Mouse (Mus musculus) urinary bladder, postnatal 10 days (tissue): ENCODE data around the gene Gm20390.
A peak's percentile ranks its signal among the peaks of the same experiment; 100 is the strongest.
"Not testable (repeated sequence)": the region's sequence is repeated elsewhere in the genome, so short reads cannot be mapped to it uniquely, and the experiment has no call there.

Experiments used
- DNase-seq: peaks from one replicate; pipeline ENCODE4 v3.0.0; 2022; ENCODE audit warnings: low spot score

Gene Gm20390

DNA sequence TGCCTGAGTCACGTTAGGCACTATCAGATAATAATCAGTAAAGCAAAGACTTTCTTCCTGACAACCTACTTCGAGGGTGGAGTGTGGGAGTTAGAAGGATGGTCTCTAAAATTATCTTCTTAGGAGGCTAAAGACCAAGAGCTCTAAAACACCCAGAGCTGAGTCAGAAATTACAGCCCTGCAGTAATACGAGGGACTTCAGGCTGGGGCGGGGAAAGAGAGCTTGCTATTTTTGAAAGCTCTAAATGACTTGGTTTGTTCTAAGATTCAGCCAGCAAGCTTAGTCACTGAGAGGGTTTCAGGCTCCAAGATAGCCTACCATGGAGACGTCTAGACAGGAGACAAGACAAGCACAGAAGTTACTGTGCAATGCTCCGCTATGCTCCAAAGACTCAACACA is 2.7 kb downstream of the Gm20390 start:
- DNase-seq, result no peak

DNA sequence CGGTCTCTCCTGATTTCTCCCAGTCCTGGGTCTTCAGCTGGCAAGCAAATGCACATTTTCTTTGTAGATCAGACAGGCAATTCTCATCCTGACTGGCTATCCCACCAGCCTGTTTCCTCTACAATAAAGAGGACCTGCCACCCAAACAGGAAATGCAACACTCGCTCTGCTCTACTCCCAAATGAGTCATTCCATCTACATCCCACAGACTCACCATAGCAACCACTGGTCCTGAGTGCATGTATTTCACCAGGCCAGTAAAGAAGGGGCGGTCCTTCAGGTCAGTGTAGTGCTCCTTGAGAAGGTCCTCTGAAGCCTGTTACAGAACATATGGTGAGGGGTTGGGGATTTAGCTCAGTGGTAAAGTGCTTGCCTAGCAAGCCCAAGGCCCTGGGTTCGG is 5.1 kb downstream of the Gm20390 start:
- no peak for DNase-seq

DNA sequence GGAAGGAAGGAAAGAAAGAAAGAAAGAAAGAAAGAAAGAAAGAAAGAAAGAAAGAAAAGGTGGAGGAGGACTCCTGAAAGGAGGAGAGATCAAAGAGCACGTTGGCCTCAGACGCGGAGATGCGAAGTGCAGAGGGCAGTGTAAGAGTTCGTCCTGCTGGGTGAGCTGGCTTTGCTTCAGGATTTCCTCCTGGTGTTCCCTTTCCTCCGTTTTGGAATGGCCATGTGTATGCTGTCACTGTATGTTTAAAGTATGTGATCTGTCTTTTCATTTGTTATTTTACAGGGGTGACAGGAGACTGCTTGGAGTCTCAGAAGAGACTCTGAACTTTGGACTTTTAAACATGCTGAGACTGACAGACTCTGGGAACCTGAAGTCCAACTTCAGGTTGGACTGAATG is 6.6 kb downstream of the Gm20390 start:
- DNase-seq, result no peak

DNA sequence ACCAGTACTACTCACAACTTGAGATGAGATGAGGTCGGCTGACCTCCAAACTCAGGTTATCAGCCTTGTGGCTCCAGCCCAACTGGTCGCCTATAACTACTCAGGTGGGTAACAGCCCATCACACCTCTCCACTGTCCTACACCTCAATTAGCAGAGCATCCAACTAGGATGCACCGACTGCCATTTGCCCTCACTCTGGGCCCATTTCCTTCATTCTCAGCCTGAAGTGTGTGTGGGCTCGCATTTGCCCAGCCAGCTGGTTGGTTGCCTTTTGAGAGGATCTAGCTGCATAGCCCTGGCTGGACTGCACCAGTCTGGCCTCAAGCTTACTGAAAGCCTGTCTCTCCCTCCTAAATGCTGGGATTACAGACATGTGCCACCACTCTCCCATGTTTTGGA is 10.3 kb downstream of the Gm20390 start:
- DNase-seq, result no peak

DNA sequence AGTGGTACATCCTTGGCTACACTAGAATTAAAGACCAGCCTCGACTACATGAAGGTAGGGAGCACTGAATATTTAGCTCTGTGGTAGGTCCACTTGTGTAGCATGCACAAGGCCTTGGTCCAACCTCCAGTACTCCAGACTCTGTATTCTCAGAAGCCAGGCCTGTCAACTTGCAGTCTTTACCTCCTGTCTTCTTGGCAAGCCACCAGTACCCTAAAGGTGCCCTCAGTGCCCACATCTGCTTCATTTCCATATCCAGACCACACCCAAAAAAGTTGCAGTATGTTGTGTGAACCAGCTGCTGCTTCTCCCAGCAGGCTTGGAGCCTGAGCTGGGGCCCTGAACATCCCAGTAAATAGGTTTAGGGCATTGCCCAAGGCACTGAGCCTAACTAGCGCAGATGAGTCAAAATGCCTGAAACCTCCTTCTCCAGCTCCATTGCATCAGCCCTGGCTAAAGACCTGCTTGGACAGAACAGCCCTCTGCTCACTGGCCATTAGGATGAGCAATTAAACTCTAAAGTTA is 11.0 kb downstream of the Gm20390 start:
- DNase-seq, result no peak

DNA sequence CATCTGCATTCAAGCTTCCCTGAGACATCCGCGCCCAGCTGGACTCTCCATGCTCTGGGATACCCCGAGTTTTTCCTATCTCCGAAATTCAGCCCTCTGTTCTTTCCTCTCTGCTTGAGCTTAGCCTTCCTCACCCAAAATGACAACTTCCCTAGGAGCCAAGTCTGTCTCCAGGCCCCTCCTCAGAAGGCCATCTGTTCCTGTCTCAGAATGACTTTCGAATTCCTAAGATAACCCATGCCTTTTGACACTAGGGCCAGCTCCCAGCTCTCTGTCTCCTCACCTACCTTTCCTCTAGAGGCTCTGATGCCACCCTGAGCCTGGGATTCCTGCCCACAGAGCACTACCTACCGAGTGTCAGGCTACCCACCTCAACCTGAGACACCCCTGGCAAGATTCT is 11.9 kb downstream of the Gm20390 start, which contains the start of gene Nme2:
Nme2 (minus strand) TSS at position 101 of the 400 bp plus-strand sequence.
- DNase-seq, result no peak

DNA sequence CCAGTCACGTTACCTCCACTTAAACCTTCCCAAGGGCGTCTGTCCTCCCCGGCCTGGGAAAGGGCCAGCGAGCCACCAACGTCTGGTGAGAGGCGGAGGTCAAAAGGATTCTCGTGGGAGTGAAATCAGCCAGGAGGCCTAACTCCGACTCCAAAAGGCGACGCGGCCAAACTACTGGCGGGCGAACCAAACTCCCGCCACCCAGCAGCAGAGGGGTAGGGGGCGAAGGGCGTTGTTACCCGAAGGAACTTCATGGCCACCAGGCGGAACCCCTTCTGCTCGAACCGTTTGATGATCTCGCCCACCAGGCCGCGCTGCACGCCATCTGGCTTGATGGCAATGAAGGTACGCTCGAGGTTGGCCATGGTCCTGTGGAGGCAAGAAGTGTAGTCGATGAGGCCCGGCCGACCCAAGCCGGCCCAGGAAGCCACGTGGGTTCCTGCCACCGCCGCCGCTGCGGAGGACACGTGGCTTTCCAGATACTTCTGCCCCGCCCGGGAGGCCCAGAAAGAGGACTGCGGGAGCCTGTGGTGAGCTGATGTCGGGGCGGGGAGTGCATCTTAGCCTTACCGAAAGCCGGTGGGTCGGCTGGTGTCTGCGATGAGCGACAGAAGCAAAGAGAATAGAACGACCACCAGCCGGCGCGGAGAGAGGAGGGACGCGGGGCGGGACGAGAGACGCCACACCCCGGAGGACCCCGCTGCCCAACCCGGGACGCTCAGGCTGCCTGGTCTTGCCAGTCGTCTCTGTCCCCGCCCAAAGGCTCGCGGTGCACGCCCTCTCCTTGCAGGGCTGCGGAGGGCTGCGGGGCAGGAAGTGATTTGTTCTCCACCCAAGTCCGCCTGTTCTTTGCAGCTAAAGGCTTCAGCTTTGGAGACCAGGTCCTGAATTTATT is 12.6 kb downstream of the Gm20390 start:
- DNase-seq, result peak; percentile 75

DNA sequence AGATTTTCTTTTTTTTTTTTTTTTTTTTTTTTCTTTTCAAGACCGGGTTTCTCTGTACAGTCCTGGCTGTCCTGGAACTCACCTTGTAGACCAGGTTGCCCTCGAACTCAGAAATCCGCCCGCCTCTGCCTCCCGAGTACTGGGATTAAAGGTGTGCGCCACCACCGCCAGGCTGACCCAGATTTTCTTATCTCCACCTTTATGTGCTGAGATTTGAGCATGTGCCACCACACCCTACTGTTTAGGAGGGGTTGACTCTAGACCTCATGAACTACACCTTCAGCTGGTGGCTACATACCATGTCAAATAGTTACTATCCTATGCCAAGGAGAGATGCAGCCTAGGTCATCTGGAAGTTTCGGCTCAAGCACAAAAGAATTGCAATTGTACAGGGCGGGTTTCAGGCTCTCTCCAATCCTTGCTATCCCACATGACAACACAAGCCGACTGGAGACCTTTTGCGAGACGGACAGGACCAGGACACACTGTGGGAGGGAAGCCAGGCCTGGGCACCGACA is 13.3 kb downstream of the Gm20390 start:
- no peak for DNase-seq

DNA sequence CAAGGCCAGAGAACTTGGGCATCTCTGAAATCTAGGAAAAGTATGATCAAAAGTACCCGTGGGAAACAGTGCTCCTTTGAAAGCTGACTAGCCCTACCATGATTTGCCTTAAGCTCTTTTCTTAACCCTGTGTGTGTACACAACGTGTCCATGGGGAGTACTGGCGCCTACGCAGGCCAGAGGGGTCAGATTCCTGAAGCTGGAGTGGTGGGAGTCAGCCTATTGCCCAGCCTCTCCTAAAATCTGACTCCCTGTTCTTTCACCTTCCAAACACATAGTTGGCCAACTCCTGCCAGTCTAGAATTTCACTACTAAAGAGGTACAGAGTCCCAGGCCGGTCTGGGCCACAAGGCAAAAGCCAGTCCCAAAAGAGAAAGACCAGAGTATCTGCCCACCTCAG is 15.7 kb downstream of the Gm20390 start:
- DNase-seq, result no peak

DNA sequence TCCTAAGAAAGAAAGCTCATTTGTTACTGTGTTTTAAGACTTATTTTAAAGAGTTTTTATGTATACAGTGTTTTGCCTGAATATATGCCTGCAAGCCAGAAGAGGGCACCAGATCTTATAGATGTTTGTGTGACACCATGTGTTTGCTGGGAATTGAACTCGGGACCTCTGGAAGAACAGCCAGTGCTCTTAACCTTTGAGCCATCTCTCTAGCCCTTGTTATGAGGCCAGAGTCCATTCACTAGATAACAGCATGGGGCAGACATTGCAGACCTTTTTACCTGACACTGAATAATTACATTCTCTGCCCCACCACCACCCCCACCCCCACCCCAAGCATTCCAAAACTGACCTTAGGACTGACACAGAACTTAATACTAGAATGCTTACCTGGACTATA is 18.0 kb downstream of the Gm20390 start:
- DNase-seq, result no peak

DNA sequence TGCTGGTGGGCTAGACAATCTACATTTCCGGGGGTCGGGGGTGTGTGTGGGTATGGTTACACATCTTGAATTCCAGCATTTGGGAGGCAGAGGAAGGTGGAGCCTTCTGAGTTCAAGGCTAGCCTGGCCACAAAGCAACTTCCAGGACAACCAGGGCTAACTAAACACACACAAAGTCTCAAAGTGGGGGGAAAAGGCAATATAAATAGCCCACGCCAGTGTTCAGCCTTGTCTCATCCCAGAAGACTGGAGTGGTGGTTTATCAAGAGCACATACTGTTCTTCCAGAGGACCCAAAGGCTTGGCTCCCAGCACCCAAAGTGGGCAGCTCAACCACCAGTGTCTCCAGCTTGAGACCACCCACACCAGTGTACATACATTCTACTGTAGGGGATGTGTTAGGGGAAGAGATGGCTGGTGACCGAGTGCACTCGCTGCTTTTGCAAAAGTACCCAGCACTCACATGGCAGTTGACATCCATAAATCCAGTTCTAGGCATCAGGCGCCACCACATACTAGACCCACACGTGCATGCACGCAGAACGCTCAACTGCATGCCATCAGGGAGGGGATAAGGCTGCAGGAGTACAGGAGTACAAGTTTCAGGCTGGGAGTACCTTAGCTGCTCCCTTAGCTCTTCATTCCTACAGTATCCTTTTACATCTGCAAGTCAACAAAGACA is 19.1 kb downstream of the Gm20390 start:
- no peak for DNase-seq

DNA sequence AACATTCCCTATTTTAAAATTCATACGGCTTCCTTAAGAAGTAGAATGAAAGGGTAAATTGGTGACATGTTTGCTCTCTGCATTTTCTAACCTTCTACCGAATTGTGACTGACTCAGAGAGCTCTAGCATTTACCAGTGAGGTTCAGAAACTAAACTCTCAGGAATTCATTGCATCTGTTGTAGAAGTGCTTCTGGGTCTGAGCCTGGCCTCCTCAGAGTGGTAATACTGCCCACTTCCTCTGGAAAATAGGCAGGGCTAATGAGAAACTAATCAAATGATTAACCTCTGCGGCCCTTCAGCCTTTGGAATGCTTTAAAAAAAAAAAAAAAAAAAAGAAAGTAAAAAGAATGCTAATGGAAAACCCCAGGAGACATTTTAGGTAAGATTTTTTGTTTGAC is 23.1 kb downstream of the Gm20390 start:
- DNase-seq, result no peak

DNA sequence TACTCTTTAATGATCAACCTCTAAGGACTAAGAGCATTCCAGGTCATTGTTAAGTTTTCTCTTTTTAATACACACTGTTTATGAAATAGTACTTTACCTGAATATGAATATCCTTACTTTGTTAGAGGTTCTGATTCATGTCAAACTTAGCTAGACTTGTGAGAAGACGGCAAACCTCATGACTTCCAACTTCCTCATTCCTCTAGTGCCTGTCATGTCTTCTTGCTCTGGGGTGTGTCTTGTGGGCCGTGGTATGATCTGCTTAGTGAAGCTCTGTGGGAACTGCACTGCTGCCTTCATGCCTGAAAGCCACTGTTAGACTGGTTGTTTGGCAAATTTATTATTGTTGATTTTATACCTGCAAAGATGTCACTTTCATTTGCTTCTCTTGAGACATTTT is 27.2 kb downstream of the Gm20390 start:
- DNase-seq, result no peak

DNA sequence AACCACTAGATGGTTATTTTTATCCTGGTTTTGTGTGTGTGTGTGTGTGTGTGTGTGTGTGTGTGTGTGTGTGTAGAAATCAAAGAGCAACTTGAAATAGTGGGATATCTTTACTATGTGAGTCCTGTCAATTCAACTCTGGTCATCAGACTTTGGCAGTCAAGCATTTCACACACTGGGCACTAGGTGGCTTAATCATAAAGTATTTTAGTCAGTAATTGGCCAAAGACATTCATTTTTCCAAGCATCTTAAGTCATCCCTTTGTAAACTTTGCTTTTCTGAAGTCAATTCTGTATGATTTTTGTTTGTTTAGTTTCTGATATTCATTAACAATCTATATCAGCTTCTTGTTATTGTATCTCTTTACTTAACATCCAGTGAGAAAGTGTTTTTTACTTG is 39.0 kb downstream of the Gm20390 start:
- no peak for DNase-seq

DNA sequence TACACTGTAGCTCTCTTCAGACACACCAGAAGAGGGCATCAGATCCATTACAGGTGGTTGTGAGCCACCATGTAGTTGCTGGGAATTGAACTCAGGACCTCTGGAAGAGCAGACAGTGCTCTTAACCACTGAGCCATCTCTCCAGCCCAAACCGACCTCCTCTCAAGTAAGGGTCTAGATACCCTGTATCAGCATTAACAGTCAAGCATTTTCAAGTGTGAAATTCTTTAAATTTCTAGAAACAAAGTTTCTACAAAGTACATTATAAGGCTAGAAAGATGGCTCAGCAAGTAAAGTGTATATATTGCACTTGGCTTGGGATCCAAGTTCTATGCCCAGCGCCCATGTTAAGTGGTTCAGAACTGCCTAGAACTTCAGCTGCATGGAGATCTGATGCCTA is 53.1 kb downstream of the Gm20390 start:
- DNase-seq, result not testable (repeated sequence)

DNA sequence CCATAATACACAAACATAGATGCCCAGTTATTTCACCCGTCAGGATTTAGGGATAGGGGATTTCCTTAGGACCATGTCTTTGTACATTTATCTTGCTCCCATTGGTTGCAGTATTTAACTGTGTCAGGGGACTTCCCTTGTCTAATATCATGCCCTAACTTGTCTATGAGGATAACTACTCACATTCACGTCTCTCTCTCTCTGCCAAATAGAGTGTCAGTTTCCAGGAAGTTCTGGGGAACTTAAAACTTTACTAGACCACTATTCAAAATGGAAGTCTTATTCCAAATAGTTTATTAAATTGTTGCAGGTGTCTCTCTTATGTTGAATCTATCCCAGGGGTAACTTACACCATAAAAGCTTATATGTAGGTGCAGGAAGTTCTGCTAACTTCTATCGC is 56.5 kb downstream of the Gm20390 start:
- DNase-seq, result no peak

DNA sequence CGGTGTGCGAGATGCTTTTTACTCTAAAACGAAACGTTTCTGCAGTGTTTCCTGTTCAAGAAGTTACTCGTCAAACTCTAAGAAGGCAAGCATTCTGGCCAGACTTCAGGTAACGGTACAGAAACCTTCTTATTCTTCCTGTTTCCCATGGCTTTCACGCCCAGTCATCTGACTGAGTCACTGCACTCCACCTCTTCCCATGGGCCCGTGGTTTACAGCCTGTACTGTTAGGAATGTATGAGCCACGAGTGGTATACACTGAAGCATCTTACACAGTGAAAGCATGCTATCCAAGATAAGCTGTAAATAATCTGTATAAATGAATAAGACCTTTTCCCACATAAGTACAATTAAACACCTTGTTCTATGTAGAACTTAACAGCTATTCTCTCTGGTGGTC is 59.3 kb downstream of the Gm20390 start:
- DNase-seq, result no peak

DNA sequence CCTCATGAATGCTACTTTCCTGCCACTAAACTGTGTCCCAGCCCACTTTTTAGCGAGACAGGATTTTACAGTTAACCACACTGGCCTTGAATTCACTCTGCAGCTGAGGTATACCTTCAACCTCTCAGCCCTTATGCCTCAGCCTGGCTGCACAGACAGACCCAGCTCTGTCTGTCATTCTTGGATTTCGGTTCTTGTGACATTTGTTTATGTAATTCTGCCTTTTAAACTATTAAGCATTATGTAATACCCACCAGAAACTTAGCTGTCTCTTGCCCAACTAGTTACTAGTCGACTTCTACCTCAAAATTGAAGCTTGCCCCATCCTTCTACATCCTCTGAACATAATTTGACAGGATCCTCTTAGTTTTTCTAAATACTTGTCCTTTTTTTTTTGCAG is 60.3 kb downstream of the Gm20390 start:
- no peak for DNase-seq

DNA sequence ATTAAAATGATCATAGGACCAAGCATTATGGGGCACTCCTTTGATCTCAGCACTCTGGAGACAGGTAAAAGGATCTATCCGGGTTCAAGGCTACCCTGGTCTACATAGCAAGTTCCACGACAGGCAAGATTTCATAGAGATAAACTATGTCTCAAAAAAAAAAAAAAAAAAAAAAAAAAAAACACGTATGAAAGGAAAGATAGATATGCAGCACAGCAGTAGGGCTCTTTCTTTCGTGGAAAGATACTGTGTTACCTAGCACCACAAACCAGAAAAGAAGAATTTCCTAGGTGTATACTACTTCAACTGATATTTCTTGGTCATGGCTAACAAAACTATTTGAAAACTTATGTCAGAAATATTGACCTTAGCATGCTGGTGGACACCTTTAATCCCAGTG is 61.3 kb downstream of the Gm20390 start:
- no peak for DNase-seq
